Mouse (Mus musculus) naive thymus-derived CD4-positive, alpha-beta T cell, adult 2 months (primary cell): ENCODE data around the gene Atxn1.

Experiments
- DNase-seq: peaks from one replicate; pipeline ENCODE4 v3.0.0-alpha.2; 2011; ENCODE audit warnings: low read depth

Atxn1 gene

DNA sequence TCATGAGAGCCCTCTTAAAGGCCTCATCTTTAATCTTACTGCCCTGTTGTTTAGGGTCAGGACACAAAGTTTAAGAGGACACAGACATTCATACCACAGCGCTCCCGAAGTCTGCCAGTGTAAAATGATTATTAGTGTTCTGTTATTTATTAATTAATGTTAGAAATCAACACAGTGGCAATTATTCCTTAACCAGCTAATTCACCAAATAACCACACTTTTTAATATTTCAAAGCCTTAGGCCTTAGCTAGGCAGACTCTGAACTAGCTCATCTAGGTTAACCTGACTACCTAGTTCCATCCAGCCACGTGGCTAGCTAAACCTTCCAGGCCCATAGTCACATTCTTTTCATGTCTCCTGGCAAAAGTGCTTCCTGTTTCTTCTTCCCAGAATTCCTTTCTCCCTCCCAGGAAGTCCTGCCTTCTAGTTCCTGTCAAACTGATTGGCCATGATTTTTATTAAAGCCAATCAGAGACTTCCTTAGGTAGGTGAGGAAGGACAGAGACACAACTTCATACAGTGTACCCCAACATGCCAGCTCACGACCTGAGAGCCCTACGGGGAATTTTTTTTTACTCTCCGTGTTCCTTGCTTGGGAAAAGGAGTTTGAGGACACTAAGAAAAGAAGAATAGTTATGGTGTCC, 439.9 kb downstream of the Atxn1 start:
- DNase-seq, result no peak

DNA sequence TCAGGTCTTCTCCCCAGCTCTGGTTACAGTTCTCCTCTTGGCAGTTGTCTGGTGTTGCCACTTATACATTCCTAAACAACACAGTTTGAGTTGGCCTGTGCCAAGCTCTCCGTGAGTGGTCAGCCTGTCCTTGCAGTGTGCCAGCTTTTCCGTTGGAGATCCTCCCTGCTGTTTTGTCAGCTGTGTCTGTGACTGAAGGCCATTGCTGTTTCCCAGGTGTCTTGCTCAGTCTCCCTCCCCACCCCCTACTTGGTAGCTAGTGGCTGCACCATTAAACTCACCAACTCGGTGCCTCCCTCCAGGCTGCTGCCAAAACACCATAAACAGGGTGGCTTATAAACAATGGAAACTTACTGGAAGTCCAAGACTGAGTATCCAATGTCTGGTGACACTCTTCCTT, 440.5 kb downstream of the Atxn1 start:
- no peak for DNase-seq

DNA sequence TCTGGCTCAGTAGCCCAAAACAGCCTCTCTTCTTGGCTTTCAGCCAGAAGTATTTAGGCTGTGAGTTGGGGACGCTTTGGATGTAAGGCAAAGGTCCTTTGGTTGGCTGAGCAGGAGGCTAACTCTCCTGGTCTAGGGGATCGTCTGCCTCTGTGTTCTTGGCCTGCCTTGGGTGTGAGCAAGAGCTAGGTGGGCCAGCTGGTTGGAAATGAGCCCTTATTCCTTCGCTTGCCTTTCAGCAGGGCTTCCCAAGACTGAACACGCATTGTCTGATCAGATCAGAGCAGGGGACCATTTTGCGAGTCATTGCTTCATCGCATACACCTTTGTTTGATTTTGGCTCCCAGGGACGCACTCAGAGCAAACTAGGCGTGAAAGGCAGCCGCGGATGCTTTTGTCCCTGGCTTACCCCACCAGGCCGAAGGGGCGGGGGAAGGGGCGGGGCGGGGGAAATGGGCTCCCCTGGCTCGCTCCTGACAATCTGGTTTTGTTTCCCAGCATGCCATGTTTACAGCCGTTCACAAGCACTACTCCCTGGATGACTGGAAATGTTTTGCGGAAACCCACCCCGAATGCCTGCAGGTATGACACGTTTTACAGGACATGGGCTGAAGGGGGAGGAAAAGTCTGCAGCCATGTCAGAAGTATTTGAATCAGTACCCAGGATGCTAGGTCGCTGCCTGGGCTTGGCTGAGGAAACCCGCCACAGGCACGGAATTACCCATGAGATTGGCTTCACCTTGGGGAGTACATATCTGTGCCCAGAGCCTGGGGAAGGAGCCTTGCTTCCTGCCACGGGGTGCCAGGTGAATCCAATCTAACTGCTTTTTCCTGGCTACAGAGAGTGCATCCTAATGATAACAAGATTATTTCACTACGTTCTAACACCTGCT, 448.1 kb downstream of the Atxn1 start:
- no peak for DNase-seq

GRCm38 (mm10) chr13:45514832-45515422, 449.9 kb downstream of the Atxn1 start:
- DNase-seq, result no peak

- DNase-seq, result no peak
Observed at GRCm38 (mm10) chr13:45514115-45514514, 450.7 kb downstream of the Atxn1 start.

GRCm38 (mm10) chr13:45513009-45513984, 451.5 kb downstream of the Atxn1 start:
- no peak for DNase-seq

DNA sequence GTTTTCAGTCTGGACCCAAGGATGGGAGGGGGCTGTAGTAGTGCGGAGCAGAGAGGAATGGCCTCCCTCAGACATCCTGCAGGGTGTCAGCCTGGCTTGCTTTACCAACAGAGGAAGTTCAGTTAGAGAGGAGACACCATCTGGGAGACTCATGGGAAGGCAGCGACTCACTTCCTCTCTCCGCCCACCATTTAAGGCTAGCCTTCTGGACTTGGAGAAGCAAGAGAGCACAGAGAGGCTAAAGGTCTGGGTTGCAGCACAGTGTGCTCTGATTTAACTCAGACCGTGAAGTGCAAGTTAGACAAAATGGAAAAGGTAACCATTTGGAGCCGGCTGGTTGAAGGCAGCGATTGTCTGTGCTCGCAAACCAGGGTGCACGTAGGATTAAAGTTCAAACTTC, 452.3 kb downstream of the Atxn1 start:
- DNase-seq, result no peak

- no peak for DNase-seq
Observed at GRCm38 (mm10) chr13:45511706-45512435, 452.9 kb downstream of the Atxn1 start.

DNA sequence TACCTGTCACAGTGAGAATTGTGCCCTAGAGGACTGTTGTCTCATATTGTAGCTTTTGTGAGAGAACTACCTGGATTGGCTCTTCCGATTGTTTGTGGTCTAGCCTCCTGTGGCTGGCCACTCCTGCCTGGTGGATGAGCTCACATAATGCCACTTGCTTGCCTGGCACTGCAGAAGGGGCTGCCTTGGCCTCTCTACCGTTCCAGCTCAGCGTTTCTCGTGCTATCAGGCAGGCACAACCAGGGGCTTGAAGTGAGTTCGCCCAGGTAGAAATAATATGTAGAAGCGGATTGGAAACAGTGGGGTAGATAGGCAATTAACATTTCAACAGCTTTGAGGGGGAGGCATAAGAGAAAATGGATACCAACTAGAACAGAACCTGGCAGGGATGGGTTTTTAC, 455.4 kb downstream of the Atxn1 start:
- no peak for DNase-seq

- DNase-seq, result no peak
Observed at GRCm38 (mm10) chr13:45508495-45508894, 456.3 kb downstream of the Atxn1 start.

- peak; percentile 18 for DNase-seq
Observed at GRCm38 (mm10) chr13:45507274-45508229, 457.3 kb downstream of the Atxn1 start, which contains the start of gene Gmpr. Gene Gmpr, plus strand, starts transcription at chr13:45507444.

- no peak for DNase-seq
Observed at GRCm38 (mm10) chr13:45505546-45505945, 459.3 kb downstream of the Atxn1 start.

DNA sequence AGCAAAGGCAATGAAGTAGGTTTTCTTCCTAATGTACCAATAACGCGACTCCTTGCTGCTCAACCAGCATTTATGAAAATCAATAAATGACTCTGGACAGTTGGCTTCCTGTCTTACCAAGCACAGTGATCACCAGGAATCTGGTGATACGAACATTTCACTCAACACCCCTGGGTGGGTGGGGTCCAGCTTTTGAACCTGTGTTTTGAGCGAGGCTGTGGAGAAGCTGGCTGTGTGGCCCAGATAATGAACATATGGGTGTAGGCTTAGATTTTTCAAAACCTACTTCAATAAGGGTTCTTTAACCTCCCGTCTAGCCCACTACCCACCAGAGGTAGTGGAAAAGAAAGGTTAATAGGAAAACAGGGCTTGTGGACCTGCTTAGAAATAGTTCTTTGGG, 462.0 kb downstream of the Atxn1 start:
- no peak for DNase-seq

DNA sequence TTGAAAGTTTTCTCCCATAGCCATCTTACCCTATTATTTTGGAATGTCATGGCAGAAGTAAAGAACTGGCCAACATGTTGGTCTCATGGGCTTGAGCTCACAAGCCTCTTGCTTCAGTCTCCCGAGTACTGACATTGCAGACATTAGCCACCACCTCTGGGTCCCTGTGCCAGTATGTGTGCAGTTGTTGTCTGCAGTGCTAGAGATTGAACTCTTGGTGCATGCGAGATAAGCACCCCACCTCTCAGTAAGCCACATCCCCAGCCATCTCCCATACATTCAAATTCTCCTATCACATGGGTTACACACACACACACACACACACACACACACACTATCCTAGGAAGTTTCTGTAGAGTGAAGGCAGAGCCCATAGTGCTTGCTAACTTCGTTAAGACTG, 464.9 kb downstream of the Atxn1 start:
- DNase-seq, result no peak
